Mouse (Mus musculus) MEL (cell line): ENCODE data around the gene Pomt2.

ENCODE experiments used
- CHD1 ChIP-seq: IDR thresholded peaks from 2 replicates; pipeline ENCODE4 v1.6.1; 2012; ENCODE audit warnings: low read depth, mild to moderate bottlenecking, inconsistent platforms, low read length, improper control_type of control experiment
- CTCF ChIP-seq, 3 experiments: IDR thresholded peaks in 2 of 3; conservative IDR thresholded peaks in 1 of 3; 2 replicates each; pipeline ENCODE4 v1.5.1; 2011 to 2012; ENCODE audit warnings: low read length in 3 of 3, low read depth in 2 of 3, mild to moderate bottlenecking in 2 of 3, improper control_type of control experiment in 1 of 3, inconsistent platforms in 1 of 3, mixed read lengths in 1 of 3, moderate library complexity in 1 of 3; ENCODE audit not compliant: control insufficient read depth in 1 of 3, insufficient read depth in 1 of 3, poor library complexity in 1 of 3, severe bottlenecking in 1 of 3

GRCm38 (mm10) chr12:87102165-87102631 is 45.6 kb downstream of the Pomt2 start, which contains the start of gene Ngb:
- no peak for TF ChIP-seq CTCF (IDR thresholded peaks at IDR 0.05 in 2 of 3, conservative IDR thresholded peaks at IDR 0.05 in 1 of 3; ENCODE audit: control insufficient read depth in 1 of 3, insufficient read depth in 1 of 3, low read depth in 2 of 3, low read length in 3 of 3, poor library complexity in 1 of 3, severe bottlenecking in 1 of 3)
- no peak for TF ChIP-seq CHD1
